Mouse (Mus musculus) adrenal gland (tissue): ENCODE results near the gene Btbd35f16.
"Not testable (repeated sequence)": the region's sequence is repeated elsewhere in the genome, so short reads cannot be mapped to it uniquely, and the experiment has no call there.

ENCODE experiments used
- intact Hi-C: fragments of 180-260 bp; cut with DNase I; formaldehyde crosslinking; loops from one replicate; pipeline ENCODE4 v1.15.1; 2025
- long read RNA-seq, 2 experiments: library from polyadenylated mRNA; unstranded; transcript quantifications; one replicate each; pipeline ENCODE4 v2.0.0; 2020; ENCODE audit warnings: borderline replicate concordance in 1 of 2; ENCODE audit not compliant: insufficient replicate concordance in 1 of 2

Gene Btbd35f16
- long read RNA-seq, experiment 1: 0 reads
- long read RNA-seq, experiment 2: 0 reads

DNA sequence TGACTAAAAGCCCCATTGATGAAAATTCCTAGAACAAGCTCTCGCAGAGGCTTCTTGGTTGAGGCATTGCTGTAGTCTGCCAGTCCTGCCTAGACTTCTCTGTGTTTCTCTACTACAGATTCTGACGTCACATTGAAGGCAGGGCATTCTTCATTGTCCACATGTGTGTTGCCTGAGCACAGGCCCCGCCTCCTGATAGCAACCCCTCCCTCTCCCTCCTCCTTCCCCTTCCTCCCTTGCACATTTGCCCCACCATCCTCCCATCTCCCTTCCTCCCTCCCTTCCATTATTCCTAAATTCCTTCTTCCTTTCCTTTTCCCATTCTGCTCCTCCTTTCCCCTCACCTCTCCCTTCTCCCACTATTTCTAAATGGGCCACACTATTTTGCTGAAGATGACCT, at the start of gene Btbd35f16:
TSS of gene Btbd35f16 (minus strand) at position 101 of the 400 bp plus-strand sequence.
- intact Hi-C loops: not testable (repeated sequence)
